Mouse (Mus musculus) stomach, embryonic 14.5 days (tissue): Measurements from ENCODE around the gene Msrb3. TPM values are rescaled to one million over a fixed set of nuclear protein-coding genes. Genes with fewer than 3 reads are reported as not detected.

Source experiments
- ATAC-seq: fragments of 200-750 bp; cut with Nextera tagmentation; 2 replicates; pipeline ENCODE4 v1.8.0; 2017; ENCODE audit warnings: low read depth, moderate TSS enrichment; ENCODE audit not compliant: insufficient number of reproducible peaks, insufficient read depth, low FRiP score
- H3K27ac ChIP-seq: fragments of 300-500 bp; sonication (generic); 2 replicates; pipeline ENCODE4 v1.5.1; 2014; ENCODE audit warnings: mild to moderate bottlenecking, low read length, moderate library complexity, mixed read lengths
- H3K27me3 ChIP-seq: fragments of 300-500 bp; sonication (generic); 2 replicates; pipeline ENCODE4 v1.6.1; 2014; ENCODE audit warnings: low read length, control low read depth, mixed read lengths; ENCODE audit not compliant: control insufficient read depth, insufficient read depth
- H3K36me3 ChIP-seq: fragments of 300-500 bp; sonication (generic); 2 replicates; pipeline ENCODE4 v1.6.1; 2014; ENCODE audit warnings: mild to moderate bottlenecking, control low read depth, low read length, moderate library complexity, mixed read lengths; ENCODE audit not compliant: control insufficient read depth, insufficient read depth
- H3K4me1 ChIP-seq: fragments of 300-500 bp; sonication (generic); 2 replicates; pipeline ENCODE4 v1.6.1; 2014; ENCODE audit warnings: low read length, control low read depth, mixed read lengths; ENCODE audit not compliant: control insufficient read depth, insufficient read depth
- H3K4me2 ChIP-seq: fragments of 300-500 bp; sonication (generic); replicated peaks from 2 replicates; pipeline ENCODE4 v1.6.1; 2014; ENCODE audit warnings: low read depth, low read length, control low read depth
- H3K4me3 ChIP-seq: fragments of 300-500 bp; sonication (generic); 2 replicates; pipeline ENCODE4 v1.5.1; 2014; ENCODE audit warnings: low read depth, low read length, control low read depth
- H3K9ac ChIP-seq: fragments of 300-500 bp; sonication (generic); replicated peaks from 2 replicates; pipeline ENCODE4 v1.6.1; 2014; ENCODE audit warnings: low read depth, mild to moderate bottlenecking, control low read depth, low read length, moderate library complexity, mixed read lengths
- H3K9me3 ChIP-seq: fragments of 300-500 bp; sonication (generic); 2 replicates; pipeline ENCODE4 v1.6.1; 2016; ENCODE audit warnings: low read depth, low read length, control low read depth; ENCODE audit not compliant: control insufficient read depth
- whole genome bisulfite sequencing: fragments of 180-500 bp; shearing (Covaris S2); extraction: QIAGEN DNeasy Blood & Tissue Kit; methylation state at CpG from one replicate; pipeline ENCODE4 v1.1.7; 2014; 5-methylcytosine and 5-hydroxymethylcytosine counted together
- polyA plus RNA-seq: library from polyadenylated mRNA; unstranded; fragments of >200 nt; fragmentation: Nextera tagmentation; extraction: Ambion mirVana; gene quantifications from 2 replicates; pipeline ENCODE4 v1.2.1, GENCODE M21; 2014

Gene Msrb3
- polyA plus RNA-seq, 1 experiment from 2014 or later, result 33.3 TPM

DNA sequence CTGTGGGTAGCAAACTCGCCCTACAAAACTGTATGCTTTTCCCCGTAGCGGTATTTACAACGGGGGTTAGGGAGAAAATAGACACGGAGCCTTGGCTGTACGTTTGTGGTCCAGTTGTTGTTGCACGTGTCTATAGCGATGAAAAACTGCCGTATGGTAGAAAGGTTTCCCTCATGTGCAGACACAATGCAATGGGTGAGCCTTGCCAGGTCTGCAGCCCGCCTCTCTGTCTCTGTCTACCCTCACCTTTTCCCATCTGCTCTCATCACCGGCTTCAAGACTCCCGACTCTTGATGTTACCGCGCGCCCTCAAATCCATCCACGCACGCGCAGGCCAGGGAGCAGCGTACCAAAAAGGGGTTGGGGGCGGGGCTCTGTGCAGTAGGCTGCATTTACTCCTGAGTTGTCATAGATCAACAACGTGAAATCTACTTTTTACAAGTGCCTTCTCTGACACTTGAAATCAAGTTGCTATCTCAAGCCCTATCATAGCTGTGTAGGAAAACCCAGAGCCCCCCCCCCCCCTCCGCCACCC, 29.6 kb downstream of the Msrb3 start:
- H3K27me3 ChIP-seq, result no peaks in the 10 kb centered on the region
- H3K4me3 ChIP-seq, result no peak overlapping the region
- no peaks in the 10 kb centered on the region; the same call in 1 of the 2 replicates for H3K36me3 ChIP-seq
- no peak overlapping the region for H3K27ac ChIP-seq
- no peaks in the 10 kb centered on the region for H3K9me3 ChIP-seq
- no peak for ATAC-seq
- no peak overlapping the region for H3K9ac ChIP-seq
- peaks cover 26% of the 10 kb centered on the region for H3K4me1 ChIP-seq
- no peak overlapping the region for H3K4me2 ChIP-seq
- WGBS, result 89% methylated on average over 22 of the region's 22 CpGs

DNA sequence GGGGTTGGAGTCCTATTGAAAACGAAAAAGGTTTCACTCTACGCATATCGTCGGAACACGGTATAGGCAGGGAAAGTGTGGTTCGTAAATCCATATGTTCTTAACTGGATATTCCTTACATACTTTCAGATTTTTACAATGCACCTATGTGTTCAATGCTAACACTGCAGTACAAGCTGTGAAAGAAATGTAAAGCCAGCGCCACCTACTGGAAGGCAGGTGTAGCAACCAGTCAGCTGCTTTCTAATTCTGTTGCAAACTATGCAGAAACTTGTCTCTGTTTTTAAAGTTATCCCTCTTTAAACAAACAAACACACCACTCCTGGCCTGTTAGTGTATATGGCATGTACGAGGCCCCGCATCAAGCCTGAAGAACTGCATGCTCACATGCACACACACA, 34.5 kb downstream of the Msrb3 start:
- H3K27ac ChIP-seq, result no peak overlapping the region
- ATAC-seq, result no peak; the same call in 1 of the 2 replicates

DNA sequence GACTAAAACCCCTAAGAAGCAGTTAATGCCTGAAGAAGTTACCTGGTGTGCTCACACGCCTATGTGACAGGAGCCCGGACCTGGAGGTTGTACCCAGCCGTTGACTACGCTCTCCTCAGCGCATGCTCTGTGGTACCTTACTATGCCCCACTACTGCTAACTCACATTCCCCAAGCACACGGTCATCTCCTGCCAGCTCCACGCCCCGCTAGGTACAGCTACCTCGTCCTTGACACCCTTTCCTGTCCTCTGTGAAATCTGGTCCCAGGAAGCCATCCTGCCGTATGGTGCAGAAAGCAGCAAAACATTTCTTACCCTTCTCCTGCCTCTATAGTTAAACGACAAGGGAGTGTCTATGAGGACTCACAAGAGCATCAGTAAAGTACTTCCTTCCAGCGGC, 37.2 kb downstream of the Msrb3 start:
- Histone ChIP-seq H3K27ac (no peak overlapping the region), H3K4me2 (no peak overlapping the region), H3K4me3 (no peak overlapping the region), H3K9ac (no peak overlapping the region), H3K4me1 (peaks cover 16% of the 10 kb centered on the region; the same call in 1 of the 2 replicates), H3K36me3 (no peaks in the 10 kb centered on the region), H3K27me3 (no peaks in the 10 kb centered on the region), H3K9me3 (no peaks in the 10 kb centered on the region)
- ATAC-seq, result no peak
- 94% methylated on average over 12 of the region's 12 CpGs for WGBS

More for the DNA sequence above, 34.5 kb downstream of the Msrb3 start:
- Histone ChIP-seq H3K4me2 (no peak overlapping the region), H3K9me3 (no peaks in the 10 kb centered on the region), H3K4me3 (no peak overlapping the region), H3K36me3 (no peaks in the 10 kb centered on the region), H3K4me1 (0 out of 2 replicates have a peak, but pooled peaks cover 3% of the 10 kb centered on the region), H3K9ac (no peak overlapping the region), H3K27me3 (no peaks in the 10 kb centered on the region)
- 9% methylated on average over 9 of the region's 9 CpGs for WGBS

DNA sequence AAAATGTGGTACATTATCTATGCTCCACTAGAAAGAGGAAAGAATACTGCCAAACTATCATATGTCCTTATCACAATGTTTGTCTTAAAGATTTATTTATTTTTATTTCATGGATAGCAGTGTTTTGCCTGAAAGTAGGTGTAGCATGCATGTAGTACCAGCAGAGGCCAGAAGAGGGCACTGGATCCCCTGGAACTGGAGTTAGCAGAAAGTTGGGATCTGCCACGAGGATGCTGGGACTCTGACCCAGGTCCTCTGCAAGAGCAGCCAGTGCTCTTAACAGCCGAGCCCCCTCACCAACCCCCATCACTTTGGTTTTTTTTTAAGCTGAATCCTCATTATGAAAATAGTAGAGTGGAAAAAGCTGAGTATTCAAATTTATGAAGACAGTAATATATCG, 37.7 kb downstream of the Msrb3 start:
- Histone ChIP-seq H3K9ac (no peak overlapping the region), H3K4me2 (no peak overlapping the region), H3K4me1 (peaks cover 16% of the 10 kb centered on the region; the same call in 1 of the 2 replicates), H3K4me3 (no peak overlapping the region), H3K9me3 (no peaks in the 10 kb centered on the region), H3K27ac (no peak overlapping the region), H3K36me3 (no peaks in the 10 kb centered on the region), H3K27me3 (no peaks in the 10 kb centered on the region)
- 80% methylated on average over 3 of the region's 3 CpGs for WGBS
- ATAC-seq, result no peak

DNA sequence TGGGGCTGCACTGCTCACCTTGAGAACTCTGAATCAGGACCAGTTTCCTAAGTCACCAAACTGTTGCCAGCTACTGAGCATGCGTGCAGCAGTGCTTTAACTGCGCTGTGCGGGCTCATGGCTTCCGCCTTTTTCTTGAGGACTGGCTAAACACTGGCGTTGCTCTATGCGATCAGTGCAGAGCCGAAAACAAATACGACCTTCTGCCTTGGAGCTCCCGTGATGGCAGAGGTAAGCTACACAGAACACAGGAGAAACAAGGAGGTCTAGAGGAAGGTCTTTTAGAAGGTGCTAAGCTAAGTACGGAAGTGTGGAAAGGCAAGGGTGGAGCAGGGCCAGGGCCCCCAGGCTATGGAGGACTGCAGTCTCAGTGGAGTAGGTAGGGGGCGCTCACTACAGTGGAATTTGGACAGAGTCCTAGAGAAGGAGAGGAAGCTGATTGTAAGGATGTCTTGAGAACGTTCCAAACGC, 41.3 kb downstream of the Msrb3 start:
- H3K36me3 ChIP-seq, result no peaks in the 10 kb centered on the region
- H3K27me3 ChIP-seq, result no peaks in the 10 kb centered on the region
- H3K9ac ChIP-seq, result no peak overlapping the region
- H3K4me2 ChIP-seq, result peak overlapping the region; percentile 7
- H3K4me1 ChIP-seq, result peaks cover 20% of the 10 kb centered on the region
- no peak overlapping the region for H3K4me3 ChIP-seq
- ATAC-seq, result peak; percentile 77; the same call in 1 of the 2 replicates
- no peaks in the 10 kb centered on the region for H3K9me3 ChIP-seq
- 41% methylated on average over 13 of the region's 13 CpGs for WGBS
- H3K27ac ChIP-seq, result 0 out of 2 replicates have a peak overlapping the region, but pooled peaks have one; percentile 30

DNA sequence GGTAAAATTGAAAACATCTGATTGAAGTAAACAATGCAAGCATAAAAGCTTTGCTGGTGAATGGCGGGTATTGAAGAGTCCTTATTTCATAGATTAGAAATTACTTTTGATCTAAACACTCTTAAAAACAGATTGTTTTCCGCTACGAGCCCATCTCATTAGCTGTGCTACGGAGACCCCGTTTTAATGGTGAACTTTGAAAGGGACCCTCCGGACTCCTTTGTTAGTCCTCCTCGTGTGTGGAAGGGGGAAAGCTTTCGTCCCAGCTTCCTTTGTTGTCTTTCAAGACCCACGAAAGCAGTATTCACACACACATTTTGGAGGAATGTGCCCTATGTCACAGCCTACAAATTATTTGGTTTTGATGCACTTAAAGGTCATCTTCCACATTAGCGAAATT, 44.6 kb downstream of the Msrb3 start:
- WGBS, result 73% methylated on average over 10 of the region's 10 CpGs
- no peak overlapping the region for H3K4me2 ChIP-seq
- no peak for ATAC-seq
- H3K27ac ChIP-seq, result no peak overlapping the region
- no peaks in the 10 kb centered on the region for H3K36me3 ChIP-seq
- no peak overlapping the region for H3K4me3 ChIP-seq
- H3K9ac ChIP-seq, result no peak overlapping the region
- H3K9me3 ChIP-seq, result no peaks in the 10 kb centered on the region
- no peaks in the 10 kb centered on the region for H3K27me3 ChIP-seq
- H3K4me1 ChIP-seq, result peaks cover 25% of the 10 kb centered on the region

DNA sequence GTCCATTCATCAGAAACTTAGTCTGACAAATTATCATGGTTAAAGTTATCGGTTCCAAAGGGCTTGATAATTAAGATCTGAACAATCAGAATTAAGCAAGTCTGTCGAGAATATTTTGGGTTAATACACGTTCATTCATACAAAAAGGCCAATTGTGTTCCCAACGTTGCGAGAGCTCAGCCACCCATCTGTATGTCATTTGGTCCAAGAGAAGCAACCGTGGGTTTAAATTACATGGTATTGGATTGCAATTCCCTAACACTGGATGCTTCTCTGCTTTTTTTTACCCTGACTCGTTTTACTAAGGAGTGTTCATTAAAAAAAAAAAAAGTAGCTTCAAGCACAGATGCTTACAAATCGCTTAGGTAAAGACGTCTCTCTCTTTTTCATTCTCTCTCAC, 45.1 kb downstream of the Msrb3 start:
- no peak for ATAC-seq
- H3K27ac ChIP-seq, result no peak overlapping the region
- H3K9me3 ChIP-seq, result no peaks in the 10 kb centered on the region
- no peaks in the 10 kb centered on the region for H3K36me3 ChIP-seq
- no peaks in the 10 kb centered on the region for H3K27me3 ChIP-seq
- H3K4me3 ChIP-seq, result no peak overlapping the region
- no peak overlapping the region for H3K4me2 ChIP-seq
- no peak overlapping the region for H3K9ac ChIP-seq
- peaks cover 20% of the 10 kb centered on the region for H3K4me1 ChIP-seq
- 71% methylated on average over 9 of the region's 9 CpGs for WGBS

DNA sequence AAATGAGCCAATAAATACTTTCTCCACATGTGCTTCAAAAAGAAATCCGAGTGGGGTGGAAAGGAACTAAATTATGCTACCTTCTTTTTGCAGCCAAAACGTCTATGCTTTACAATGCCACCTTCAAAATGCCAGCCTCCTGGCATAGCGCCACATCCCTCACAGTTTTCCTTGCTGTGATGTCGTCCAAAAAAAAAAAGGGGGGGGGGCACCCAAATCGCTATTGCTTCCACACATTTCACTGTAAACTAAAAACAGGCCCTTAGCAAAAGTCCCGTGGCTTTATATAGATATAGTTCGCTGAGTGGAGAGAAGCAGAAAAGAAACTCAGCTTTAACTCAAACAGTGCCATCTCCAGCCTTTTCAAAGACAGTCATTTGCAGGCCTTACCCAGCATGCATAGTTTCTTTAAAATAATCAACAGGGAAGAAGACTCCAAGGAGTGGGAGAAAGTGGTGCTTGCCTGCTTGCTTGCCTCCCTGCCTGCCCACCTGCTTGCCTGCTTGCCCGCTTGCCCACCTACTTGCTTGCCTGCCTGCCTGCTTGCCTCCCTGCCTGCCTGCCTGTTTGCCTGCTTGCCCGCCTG, 47.6 kb downstream of the Msrb3 start:
- H3K4me2 ChIP-seq, result no peak overlapping the region
- H3K4me1 ChIP-seq, result peaks cover 13% of the 10 kb centered on the region
- no peaks in the 10 kb centered on the region for H3K36me3 ChIP-seq
- no peaks in the 10 kb centered on the region for H3K27me3 ChIP-seq
- no peaks in the 10 kb centered on the region for H3K9me3 ChIP-seq
- no peak overlapping the region for H3K9ac ChIP-seq
- WGBS, result 61% methylated on average over 9 of the region's 9 CpGs
- H3K4me3 ChIP-seq, result no peak overlapping the region
- H3K27ac ChIP-seq, result no peak overlapping the region
- ATAC-seq, result no peak
